Mouse (Mus musculus) liver, embryonic 12.5 days (tissue): ENCODE measurements at regions not wholly inside any gene's neighbourhood (a gene's known extent, or its start where the extent isn't known, plus 50 kb on each side); places are given as distances from the start of the nearest gene placed in this dataset.

Source experiments
- ATAC-seq: fragments of 200-750 bp; cut with Nextera tagmentation; 2 replicates; pipeline ENCODE4 v1.8.0; 2017; ENCODE audit warnings: moderate number of reproducible peaks, mild to moderate bottlenecking, moderate library complexity
- H3K27ac ChIP-seq: fragments of 300-500 bp; sonication (generic); 2 replicates; pipeline ENCODE4 v1.5.1; 2016; ENCODE audit warnings: mild to moderate bottlenecking
- H3K27me3 ChIP-seq: fragments of 300-500 bp; sonication (generic); replicated peaks from 2 replicates; pipeline ENCODE4 v1.6.1; 2016; ENCODE audit warnings: mild to moderate bottlenecking, moderate library complexity
- H3K36me3 ChIP-seq: fragments of 300-500 bp; sonication (generic); 2 replicates; pipeline ENCODE4 v1.6.1; 2016; ENCODE audit warnings: mild to moderate bottlenecking, moderate library complexity
- H3K4me1 ChIP-seq: fragments of 300-500 bp; sonication (generic); 2 replicates; pipeline ENCODE4 v1.6.1; 2016
- H3K4me2 ChIP-seq: fragments of 300-500 bp; sonication (generic); 2 replicates; pipeline ENCODE4 v1.6.1; 2016; ENCODE audit warnings: mild to moderate bottlenecking, moderate library complexity
- H3K4me3 ChIP-seq: fragments of 300-500 bp; sonication (generic); 2 replicates; pipeline ENCODE4 v1.5.1; 2016; ENCODE audit warnings: mild to moderate bottlenecking, moderate library complexity
- H3K9ac ChIP-seq: fragments of 300-500 bp; sonication (generic); 2 replicates; pipeline ENCODE4 v1.6.1; 2016; ENCODE audit warnings: mild to moderate bottlenecking, moderate library complexity
- H3K9me3 ChIP-seq: fragments of 300-500 bp; sonication (generic); replicated peaks from 2 replicates; pipeline ENCODE4 v1.6.1; 2016; ENCODE audit warnings: mild to moderate bottlenecking, moderate library complexity
- WGBS: fragments of 180-500 bp; shearing (Covaris S2); methylation state at CpG from one replicate; pipeline ENCODE4 v1.1.7; 2016; ENCODE audit not compliant: insufficient replicate concordance; 5-methylcytosine and 5-hydroxymethylcytosine counted together

DNA sequence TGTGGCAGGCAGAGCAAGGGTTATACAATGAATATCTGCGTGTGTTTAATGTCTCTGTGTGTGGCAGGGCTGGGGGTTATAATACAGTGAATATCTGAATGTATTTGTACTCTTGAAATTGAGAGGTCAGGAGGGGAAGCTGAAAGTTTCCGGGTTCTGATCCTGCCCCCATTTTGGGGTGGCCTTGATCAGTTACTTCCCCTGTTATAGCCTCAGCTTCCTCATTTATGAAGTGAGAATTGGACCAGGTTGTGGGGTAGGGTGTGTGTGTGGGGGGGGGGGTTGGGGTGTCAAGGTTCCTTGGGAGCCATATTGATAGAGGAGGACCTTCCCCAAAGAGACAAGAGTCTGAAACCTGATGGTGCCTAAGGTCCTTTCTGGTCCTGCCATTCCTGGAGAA lies 152.8 kb upstream of the Mrps10 start:
- Histone ChIP-seq H3K4me2 (no peak overlapping the region), H3K9me3 (no peaks in the 10 kb centered on the region), H3K36me3 (no peaks in the 10 kb centered on the region), H3K4me3 (no peak overlapping the region), H3K4me1 (0 out of 2 replicates have a peak, but pooled peaks cover 3% of the 10 kb centered on the region), H3K27me3 (no peaks in the 10 kb centered on the region), H3K9ac (no peak overlapping the region), H3K27ac (no peak overlapping the region)
- no peak for ATAC-seq
- WGBS, result 62% methylated on average over 2 of the region's 2 CpGs

DNA sequence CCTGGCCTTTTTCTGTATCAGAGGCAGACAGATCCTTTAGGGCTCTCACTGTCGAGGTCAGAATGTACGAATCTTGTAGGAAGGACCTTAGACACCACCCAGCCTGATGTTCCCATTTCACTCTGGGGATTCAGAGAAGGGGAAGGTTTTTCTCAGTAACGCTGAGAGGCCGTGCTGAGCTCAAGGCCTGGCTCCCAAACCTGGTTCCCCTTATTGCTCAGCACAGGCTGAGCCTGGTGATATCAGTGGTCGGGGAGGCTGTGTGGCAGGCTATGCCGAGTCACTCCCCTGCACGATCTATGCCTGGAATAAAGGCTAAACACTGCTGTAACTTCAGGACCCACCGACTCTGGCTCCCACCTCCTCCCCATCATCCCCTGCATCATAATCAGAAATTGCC lies 154.6 kb upstream of the Mrps10 start:
- no peak overlapping the region for H3K4me3 ChIP-seq
- ATAC-seq, result no peak
- no peak overlapping the region for H3K27ac ChIP-seq
- no peaks in the 10 kb centered on the region for H3K9me3 ChIP-seq
- 0 out of 2 replicates have a peak, but pooled peaks cover 3% of the 10 kb centered on the region for H3K4me1 ChIP-seq
- H3K27me3 ChIP-seq, result no peaks in the 10 kb centered on the region
- no peak overlapping the region for H3K9ac ChIP-seq
- no peaks in the 10 kb centered on the region for H3K36me3 ChIP-seq
- H3K4me2 ChIP-seq, result no peak overlapping the region
- WGBS, result 28% methylated on average over 8 of the region's 8 CpGs

DNA sequence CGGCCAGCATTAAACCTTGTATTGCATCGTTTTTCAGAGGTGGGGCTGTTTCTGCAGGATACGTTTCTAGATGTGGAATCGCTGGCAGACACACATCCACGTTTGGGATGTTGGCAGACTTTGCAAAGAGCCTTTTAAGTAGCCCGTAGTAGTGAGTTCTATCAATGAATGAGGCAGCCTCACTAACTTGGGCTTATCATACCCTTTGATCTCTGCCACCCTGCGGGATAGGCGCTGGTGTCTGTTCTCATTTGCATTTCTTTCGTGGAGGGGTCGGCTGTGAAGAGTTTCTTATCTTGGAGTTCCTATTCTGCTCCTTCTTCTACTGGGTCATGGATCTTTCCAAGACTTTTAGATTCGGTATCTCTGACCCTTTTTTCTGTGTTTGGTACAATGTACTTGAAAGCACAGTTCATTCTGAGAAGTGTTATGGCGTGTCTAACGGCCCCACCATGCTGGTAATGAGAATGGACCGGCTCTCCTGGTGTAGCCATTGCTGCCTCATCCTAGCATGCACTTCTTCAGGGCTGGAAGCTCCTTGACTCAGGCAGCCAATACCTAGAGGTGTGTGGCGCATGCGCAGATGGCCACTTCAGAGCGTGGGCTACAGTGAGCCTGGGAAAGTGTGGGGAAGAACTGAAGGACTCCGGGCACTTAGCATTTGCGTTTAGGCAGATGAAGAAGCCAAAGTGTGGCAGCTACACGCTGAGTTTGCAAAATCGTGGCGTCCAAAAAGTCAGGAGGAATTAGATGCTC lies 158.1 kb upstream of the Mrps10 start:
- no peaks in the 10 kb centered on the region for H3K27me3 ChIP-seq
- H3K4me2 ChIP-seq, result no peak overlapping the region
- ATAC-seq, result no peak
- no peak overlapping the region for H3K9ac ChIP-seq
- H3K4me3 ChIP-seq, result no peak overlapping the region
- H3K9me3 ChIP-seq, result no peaks in the 10 kb centered on the region
- H3K27ac ChIP-seq, result no peak overlapping the region
- WGBS, result 56% methylated on average over 22 of the region's 22 CpGs
- H3K4me1 ChIP-seq, result peaks cover 10% of the 10 kb centered on the region
- H3K36me3 ChIP-seq, result no peaks in the 10 kb centered on the region

GRCm38 (mm10) chr17:47208886-47209585 lies 159.7 kb upstream of the Mrps10 start:
- Histone ChIP-seq H3K4me2 (no peak overlapping the region), H3K27ac (no peak overlapping the region), H3K27me3 (no peaks in the 10 kb centered on the region), H3K4me1 (peaks cover 26% of the 10 kb centered on the region), H3K36me3 (no peaks in the 10 kb centered on the region), H3K4me3 (no peak overlapping the region), H3K9me3 (no peaks in the 10 kb centered on the region), H3K9ac (no peak overlapping the region)
- ATAC-seq, result no peak
- 79% methylated on average over 16 of the region's 16 CpGs for WGBS

DNA sequence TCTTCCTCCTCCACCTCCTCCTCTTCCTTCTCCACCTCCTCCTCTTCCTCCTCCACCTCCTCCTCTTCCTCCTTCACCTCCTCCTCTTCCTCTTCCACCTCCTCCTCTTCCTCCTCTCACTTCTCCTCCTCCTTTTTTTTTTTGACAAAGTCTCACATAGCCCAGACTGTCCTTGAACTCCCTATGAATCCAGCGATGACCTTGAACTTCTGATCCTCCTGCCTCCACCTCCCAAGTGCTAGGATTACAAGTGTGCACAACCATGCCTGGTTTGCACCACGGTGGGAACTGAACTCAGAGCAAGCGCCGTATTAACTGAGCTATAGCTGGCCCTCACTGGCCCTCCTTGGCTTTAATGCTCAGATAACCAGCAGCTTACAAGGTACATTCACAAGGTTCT lies 161.2 kb upstream of the Mrps10 start:
- WGBS, result 73% methylated on average over 4 of the region's 4 CpGs
- Histone ChIP-seq H3K27ac (no peak overlapping the region), H3K27me3 (no peaks in the 10 kb centered on the region), H3K4me3 (no peak overlapping the region), H3K36me3 (no peaks in the 10 kb centered on the region), H3K4me1 (peaks cover 34% of the 10 kb centered on the region), H3K4me2 (no peak overlapping the region), H3K9me3 (no peaks in the 10 kb centered on the region), H3K9ac (no peak overlapping the region)
- no peak for ATAC-seq

GRCm38 (mm10) chr17:47204470-47205162 lies 164.1 kb upstream of the Mrps10 start:
- Histone ChIP-seq H3K4me2 (no peak overlapping the region), H3K4me1 (peaks cover 34% of the 10 kb centered on the region), H3K27ac (no peak overlapping the region), H3K27me3 (no peaks in the 10 kb centered on the region), H3K4me3 (no peak overlapping the region), H3K9ac (no peak overlapping the region), H3K9me3 (no peaks in the 10 kb centered on the region), H3K36me3 (no peaks in the 10 kb centered on the region)
- ATAC-seq, result no peak; the same call in 1 of the 2 replicates
- 53% methylated on average over 7 of the region's 7 CpGs for WGBS

DNA sequence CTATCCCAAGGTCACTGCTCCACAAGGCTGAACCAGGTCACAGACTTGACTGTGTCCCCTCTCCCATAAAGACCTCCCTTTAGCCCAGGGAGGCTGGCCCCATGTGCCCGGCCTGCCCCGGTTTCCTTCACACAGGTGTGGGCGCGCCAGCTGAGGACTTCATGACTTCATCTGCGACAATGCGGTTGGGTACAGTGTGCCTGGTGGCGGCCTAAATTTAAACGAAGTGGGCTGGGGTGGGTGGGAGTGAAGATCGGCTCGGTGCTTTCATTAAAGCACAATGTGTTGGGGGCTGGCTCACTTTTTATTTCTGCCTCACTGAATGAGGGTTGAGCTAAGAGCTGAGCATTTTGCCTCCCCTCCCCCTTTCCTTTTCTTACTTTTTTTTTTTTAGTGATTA lies 169.5 kb upstream of the Mrps10 start:
- no peak overlapping the region for H3K9ac ChIP-seq
- no peaks in the 10 kb centered on the region for H3K9me3 ChIP-seq
- no peaks in the 10 kb centered on the region for H3K36me3 ChIP-seq
- H3K4me3 ChIP-seq, result no peak overlapping the region
- WGBS, result 81% methylated on average over 10 of the region's 10 CpGs
- no peaks in the 10 kb centered on the region for H3K27me3 ChIP-seq
- no peak overlapping the region for H3K27ac ChIP-seq
- no peak for ATAC-seq
- peaks cover 31% of the 10 kb centered on the region for H3K4me1 ChIP-seq
- H3K4me2 ChIP-seq, result no peak overlapping the region

DNA sequence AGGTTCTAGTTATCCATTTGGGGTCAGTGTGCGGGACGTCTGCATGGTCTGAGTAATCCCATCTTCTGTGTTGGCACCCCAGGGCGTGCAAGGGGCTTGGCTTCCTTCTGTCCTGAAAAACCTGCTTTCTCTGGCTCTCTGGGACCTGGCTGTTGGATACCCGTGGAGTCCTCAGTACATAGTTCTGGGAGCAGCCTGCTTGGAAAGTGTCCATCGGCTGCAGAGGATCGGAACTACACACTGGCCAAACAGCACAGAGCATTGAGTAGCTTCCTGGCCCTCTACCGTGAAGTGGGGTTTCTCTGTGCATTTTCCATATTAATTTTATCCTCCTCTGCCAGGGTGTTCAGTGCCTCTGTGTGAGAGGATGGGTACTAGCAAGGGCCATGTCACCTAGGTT lies 170.7 kb upstream of the Mrps10 start:
- no peak for ATAC-seq
- Histone ChIP-seq H3K27me3 (no peaks in the 10 kb centered on the region), H3K27ac (no peak overlapping the region), H3K36me3 (no peaks in the 10 kb centered on the region), H3K4me2 (no peak overlapping the region), H3K4me3 (no peak overlapping the region), H3K9me3 (no peaks in the 10 kb centered on the region), H3K4me1 (peaks cover 19% of the 10 kb centered on the region), H3K9ac (no peak overlapping the region)
- 76% methylated on average over 7 of the region's 7 CpGs for WGBS

DNA sequence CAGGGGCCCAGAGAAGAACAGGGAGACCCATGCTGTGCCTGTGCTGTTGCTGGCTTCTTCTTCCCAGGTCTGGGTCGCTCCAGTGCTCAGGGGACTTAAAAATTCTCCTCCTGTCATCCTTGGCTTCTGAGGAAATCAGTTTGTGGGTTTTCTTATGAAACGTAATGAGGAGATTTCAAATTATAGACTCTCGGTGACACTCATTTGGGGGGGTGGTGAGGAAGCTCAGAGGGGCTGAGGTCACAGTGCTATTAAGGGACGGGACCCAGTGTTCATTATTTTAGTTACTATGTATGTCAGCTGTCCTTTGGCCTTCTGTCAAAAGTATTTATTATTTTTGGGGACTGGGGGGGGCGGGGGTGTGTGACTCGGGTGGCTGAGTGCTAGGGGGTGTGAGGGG lies 171.7 kb upstream of the Mrps10 start:
- no peaks in the 10 kb centered on the region for H3K9me3 ChIP-seq
- H3K4me1 ChIP-seq, result peaks cover 18% of the 10 kb centered on the region
- 60% methylated on average over 6 of the region's 6 CpGs for WGBS
- ATAC-seq, result no peak
- no peak overlapping the region for H3K27ac ChIP-seq
- no peak overlapping the region for H3K4me3 ChIP-seq
- no peak overlapping the region for H3K9ac ChIP-seq
- no peaks in the 10 kb centered on the region for H3K27me3 ChIP-seq
- H3K36me3 ChIP-seq, result no peaks in the 10 kb centered on the region
- H3K4me2 ChIP-seq, result no peak overlapping the region

DNA sequence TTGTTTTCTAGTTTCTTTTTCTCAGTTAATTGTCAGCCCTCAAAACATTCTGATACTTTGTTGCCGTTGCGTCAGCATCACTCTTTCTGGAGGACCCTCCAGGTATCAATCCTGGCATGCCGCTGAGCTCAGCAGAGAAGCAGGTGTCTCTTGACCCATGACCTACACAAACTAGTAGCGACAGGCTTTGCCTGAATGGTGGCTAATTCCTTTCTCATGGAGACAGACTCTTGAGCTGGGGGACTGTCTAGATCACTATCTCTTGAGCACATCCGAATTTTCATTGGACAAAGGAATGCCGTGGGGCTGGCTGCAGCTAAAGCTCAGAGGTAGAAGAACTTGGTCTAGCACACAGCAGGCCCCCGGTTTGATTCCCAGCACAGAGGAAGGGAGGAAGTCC lies 172.7 kb upstream of the Mrps10 start:
- peaks cover 18% of the 10 kb centered on the region for H3K4me1 ChIP-seq

GRCm38 (mm10) chr17:47194463-47195012 lies 174.1 kb upstream of the Mrps10 start:
- Histone ChIP-seq H3K36me3 (no peaks in the 10 kb centered on the region), H3K27me3 (no peaks in the 10 kb centered on the region), H3K27ac (no peak overlapping the region), H3K4me2 (no peak overlapping the region), H3K4me3 (no peak overlapping the region), H3K9me3 (no peaks in the 10 kb centered on the region), H3K9ac (no peak overlapping the region), H3K4me1 (peaks cover 25% of the 10 kb centered on the region)
- no peak for ATAC-seq
- 73% methylated on average over 14 of the region's 14 CpGs for WGBS

More for the DNA sequence above, 172.7 kb upstream of the Mrps10 start:
- H3K27me3 ChIP-seq, result no peaks in the 10 kb centered on the region
- WGBS, result 68% methylated on average over 7 of the region's 7 CpGs
- no peaks in the 10 kb centered on the region for H3K9me3 ChIP-seq
- no peak overlapping the region for H3K4me3 ChIP-seq
- H3K36me3 ChIP-seq, result no peaks in the 10 kb centered on the region
- no peak overlapping the region for H3K27ac ChIP-seq
- no peak overlapping the region for H3K4me2 ChIP-seq
- no peak for ATAC-seq
- no peak overlapping the region for H3K9ac ChIP-seq

- H3K9me3 ChIP-seq, result no peaks in the 10 kb centered on the region
- no peaks in the 10 kb centered on the region for H3K27me3 ChIP-seq
- no peak overlapping the region for H3K9ac ChIP-seq
- WGBS, result 60% methylated on average over 3 of the region's 3 CpGs
- H3K27ac ChIP-seq, result no peak overlapping the region
- H3K4me1 ChIP-seq, result peaks cover 12% of the 10 kb centered on the region; the same call in 1 of the 2 replicates
- H3K4me2 ChIP-seq, result no peak overlapping the region
- no peaks in the 10 kb centered on the region for H3K36me3 ChIP-seq
- no peak overlapping the region for H3K4me3 ChIP-seq
- ATAC-seq, result no peak
Measured at GRCm38 (mm10) chr17:47191416-47191815, 177.3 kb upstream of the Mrps10 start.
